Mouse (Mus musculus) megakaryocyte, embryonic 14.5 days (primary cell): ENCODE measurements around the gene Ldah.

Experiments used
- FLI1 ChIP-seq: IDR thresholded peaks from 2 replicates; pipeline ENCODE4 v1.6.1; 2012; ENCODE audit warnings: low read length, inconsistent platforms, mixed read lengths
- GATA1 ChIP-seq: IDR thresholded peaks from 3 replicates; pipeline ENCODE4 v1.6.1; 2012; ENCODE audit warnings: mixed read lengths, low read length, inconsistent platforms, borderline replicate concordance

DNA sequence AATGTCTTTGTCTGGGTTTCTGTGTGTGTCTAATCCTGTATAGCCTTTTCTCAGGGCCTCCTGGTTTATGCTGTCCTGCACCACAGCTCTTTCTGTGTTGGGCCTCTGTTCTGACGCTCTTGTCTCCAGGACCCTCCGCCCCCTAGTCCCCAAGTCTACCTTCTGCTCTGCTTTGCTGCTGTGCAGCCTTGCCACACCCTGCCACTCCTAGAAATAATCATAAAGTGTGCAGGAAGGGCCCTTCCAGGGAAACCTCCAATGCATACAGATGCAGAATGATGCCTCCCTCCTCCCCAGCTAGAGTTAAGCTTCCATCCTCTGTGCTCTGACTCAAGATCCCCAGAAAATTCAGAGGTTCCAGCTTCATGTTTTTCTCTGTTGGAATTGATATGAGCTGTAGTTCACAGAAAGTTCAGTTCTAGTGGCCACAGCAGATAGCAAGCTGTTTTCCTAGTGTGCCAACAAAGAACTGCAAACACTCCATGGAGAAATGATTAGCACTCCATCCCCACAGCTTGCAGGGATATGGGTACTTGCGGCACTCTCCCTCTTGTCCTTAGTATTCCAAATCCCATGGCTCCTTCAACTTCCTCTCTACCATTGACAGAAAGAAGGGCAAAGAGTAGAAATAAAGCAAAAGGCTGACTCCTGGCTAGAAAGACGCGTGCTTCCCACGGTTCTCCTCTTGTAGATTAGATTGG is 65.7 kb downstream of the Ldah start:
- TF ChIP-seq GATA1 (no peak), FLI1 (no peak)
